Mouse (Mus musculus): Measurements from ENCODE around the gene Nhlrc4.
A peak's percentile ranks its signal among the peaks of the same experiment; 100 is the strongest.

Nhlrc4 gene

GRCm38 (mm10) chr17:25925348-25925747, 19.4 kb downstream of the Nhlrc4 start:
- no peak for DNase-seq (ENCODE audit: low spot score in 2 of 2)

GRCm38 (mm10) chr17:25922120-25922519, 22.6 kb downstream of the Nhlrc4 start:
- no peak for DNase-seq (ENCODE audit: low spot score in 2 of 2)

- DNase-seq (ENCODE audit: low spot score in 2 of 2), result peak; percentile 100
Observed at GRCm38 (mm10) chr17:25919786-25920642, 24.7 kb downstream of the Nhlrc4 start.

- DNase-seq (ENCODE audit: low spot score in 2 of 2), result peak; percentile 20 to 49
Observed at GRCm38 (mm10) chr17:25919144-25919785, 25.5 kb downstream of the Nhlrc4 start, which contains the start of gene Rab40c. Gene Rab40c (minus strand): TSS chr17:25919727.

GRCm38 (mm10) chr17:25918037-25918750, 26.6 kb downstream of the Nhlrc4 start:
- DNase-seq (ENCODE audit: low spot score in 2 of 2), result no peak

- no peak for DNase-seq (ENCODE audit: low spot score in 2 of 2)
Observed at GRCm38 (mm10) chr17:25916931-25917647, 27.7 kb downstream of the Nhlrc4 start.

GRCm38 (mm10) chr17:25914295-25914694, 30.5 kb downstream of the Nhlrc4 start:
- no peak for DNase-seq (ENCODE audit: low spot score in 2 of 2)

GRCm38 (mm10) chr17:25913877-25914275, 30.9 kb downstream of the Nhlrc4 start:
- DNase-seq (ENCODE audit: low spot score in 2 of 2), result no peak

- DNase-seq (ENCODE audit: low spot score in 2 of 2), result no peak
Observed at GRCm38 (mm10) chr17:25913186-25913876, 31.4 kb downstream of the Nhlrc4 start.

GRCm38 (mm10) chr17:25911816-25912215, 32.9 kb downstream of the Nhlrc4 start:
- DNase-seq (ENCODE audit: low spot score in 2 of 2), result no peak

- DNase-seq (ENCODE audit: low spot score in 2 of 2), result no peak
Observed at GRCm38 (mm10) chr17:25907640-25908039, 37.1 kb downstream of the Nhlrc4 start.

GRCm38 (mm10) chr17:25903061-25903460, 41.7 kb downstream of the Nhlrc4 start:
- DNase-seq (ENCODE audit: low spot score in 2 of 2), result no peak

GRCm38 (mm10) chr17:25900193-25900592, 44.6 kb downstream of the Nhlrc4 start:
- DNase-seq (ENCODE audit: low spot score in 2 of 2), result no peak

- no peak for DNase-seq (ENCODE audit: low spot score in 2 of 2)
Observed at GRCm38 (mm10) chr17:25895891-25896290, 48.9 kb downstream of the Nhlrc4 start.

- DNase-seq (ENCODE audit: low spot score in 2 of 2), result no peak
Observed at GRCm38 (mm10) chr17:25895415-25895814, 49.3 kb downstream of the Nhlrc4 start.

GRCm38 (mm10) chr17:25893975-25894617, 50.7 kb downstream of the Nhlrc4 start:
- DNase-seq (ENCODE audit: low spot score in 2 of 2), result peak; percentile 51 to 59
